Mouse (Mus musculus): ENCODE measurements around the gene Erg. TPM values are rescaled to one million over a fixed set of nuclear protein-coding genes. Genes with fewer than 3 reads are reported as not detected.

The Erg gene
- 6.8 and 13.7 TPM in 2 replicates for total RNA-seq (2014; fragmentation: Nextera tagmentation)
- 10.9 and 35.8 TPM in 2 replicates for total RNA-seq (2017)

DNA sequence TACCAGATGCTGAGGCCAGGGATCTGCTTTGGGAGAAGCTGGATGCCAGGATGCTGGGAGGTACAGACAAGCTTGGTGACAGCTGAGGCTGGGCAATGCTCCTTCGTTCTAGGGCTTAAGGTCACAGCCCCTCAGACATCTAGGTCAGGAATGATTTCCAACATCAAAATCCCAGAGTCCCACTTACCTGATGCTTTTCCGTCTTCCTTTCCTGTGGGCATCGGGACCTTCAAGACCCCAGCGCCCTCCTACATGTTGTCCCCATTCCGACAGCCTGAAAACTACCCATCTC is at the start of gene Erg:
TSS of gene Erg (minus strand) at position 283 of the 292 bp plus-strand sequence.
- ATAC-seq (replicated peaks; ENCODE audit: low FRiP score, low TSS enrichment, poor library complexity, severe bottlenecking), result no peak

DNA sequence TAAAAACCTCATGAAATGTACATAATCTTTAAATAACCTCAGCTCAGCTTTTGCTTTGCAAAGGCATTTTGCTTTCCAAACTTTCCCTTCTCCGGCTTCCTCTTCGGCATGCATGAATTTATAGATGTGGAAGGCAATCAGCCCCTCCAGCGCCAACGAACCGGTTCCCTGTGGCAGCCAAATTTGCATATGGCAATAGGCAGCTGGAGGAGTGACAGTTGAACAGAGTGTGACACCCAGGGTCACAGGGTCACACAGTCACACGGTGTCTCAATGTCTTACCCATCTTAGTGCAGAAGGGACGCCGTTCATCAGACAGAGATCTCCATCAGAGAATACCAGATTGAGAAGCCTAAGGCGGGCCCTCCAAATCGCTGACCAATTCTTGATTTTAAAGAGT is 45.4 kb upstream of the Erg start:
- no peak for ATAC-seq (replicated peaks; ENCODE audit: low FRiP score, low TSS enrichment, poor library complexity, severe bottlenecking)

DNA sequence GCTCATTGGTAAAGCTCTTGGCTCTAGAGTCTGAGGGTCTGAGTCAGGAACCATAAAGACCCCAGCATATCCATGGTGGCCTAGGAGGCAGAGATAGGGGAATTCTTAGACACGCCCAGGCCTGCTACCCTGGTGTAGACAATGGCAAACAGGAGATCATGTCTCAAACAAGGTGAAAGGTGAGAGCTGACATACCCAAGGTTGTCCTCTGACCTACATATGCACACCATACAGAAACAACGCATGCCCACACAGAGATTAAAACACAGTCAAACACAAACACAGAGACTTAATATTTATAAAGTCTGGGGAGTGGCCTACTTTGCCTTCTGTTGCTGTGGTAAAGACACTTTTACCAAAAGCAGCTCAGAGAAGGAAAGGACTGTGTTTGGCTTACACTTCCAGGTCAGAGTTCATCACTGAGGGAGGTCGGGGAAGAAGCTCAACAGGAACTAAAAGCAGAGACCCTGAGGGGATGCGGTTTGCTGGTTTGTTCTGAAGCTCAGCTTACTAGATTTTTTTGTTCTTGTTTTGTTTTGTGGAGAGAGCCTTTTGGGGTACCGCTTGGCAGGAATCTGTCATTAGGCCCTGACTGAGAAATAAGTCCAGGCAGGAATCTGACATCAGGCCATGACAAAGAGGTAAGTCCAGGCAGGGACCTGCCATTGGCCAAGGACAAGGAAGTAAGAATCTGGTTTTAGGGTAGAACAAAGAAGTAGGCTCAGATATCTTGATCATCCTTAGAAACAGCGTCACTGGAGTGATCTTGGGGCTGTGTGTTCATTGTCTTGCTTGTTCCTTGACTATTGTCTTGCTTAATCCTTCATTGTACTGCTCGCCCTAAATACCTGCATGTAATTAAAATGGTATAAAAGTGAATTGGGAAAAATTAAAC is 37.7 kb upstream of the Erg start:
- ATAC-seq (replicated peaks; ENCODE audit: low FRiP score, low TSS enrichment, poor library complexity, severe bottlenecking), result no peak

DNA sequence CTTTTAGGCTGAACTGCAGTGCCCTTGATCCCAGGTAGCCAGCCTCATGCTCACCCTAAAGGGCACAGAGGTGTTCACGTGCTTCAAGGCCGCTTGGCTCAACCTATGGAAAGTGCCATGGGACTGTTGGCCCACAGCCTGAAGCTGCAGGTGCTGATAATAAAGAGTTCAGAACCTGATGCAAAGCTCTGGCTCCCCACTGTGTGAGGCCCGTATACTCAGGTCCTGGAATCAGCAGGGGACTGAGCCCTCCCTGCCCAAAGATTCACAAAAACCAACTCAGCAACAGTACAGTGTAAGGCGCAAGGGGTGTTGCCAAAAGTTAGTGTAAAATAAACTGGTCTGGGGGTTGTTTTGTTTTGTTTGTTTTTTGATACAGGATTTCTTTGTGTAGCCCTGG is 36.7 kb upstream of the Erg start:
- no peak for ATAC-seq (replicated peaks; ENCODE audit: low FRiP score, low TSS enrichment, poor library complexity, severe bottlenecking)

DNA sequence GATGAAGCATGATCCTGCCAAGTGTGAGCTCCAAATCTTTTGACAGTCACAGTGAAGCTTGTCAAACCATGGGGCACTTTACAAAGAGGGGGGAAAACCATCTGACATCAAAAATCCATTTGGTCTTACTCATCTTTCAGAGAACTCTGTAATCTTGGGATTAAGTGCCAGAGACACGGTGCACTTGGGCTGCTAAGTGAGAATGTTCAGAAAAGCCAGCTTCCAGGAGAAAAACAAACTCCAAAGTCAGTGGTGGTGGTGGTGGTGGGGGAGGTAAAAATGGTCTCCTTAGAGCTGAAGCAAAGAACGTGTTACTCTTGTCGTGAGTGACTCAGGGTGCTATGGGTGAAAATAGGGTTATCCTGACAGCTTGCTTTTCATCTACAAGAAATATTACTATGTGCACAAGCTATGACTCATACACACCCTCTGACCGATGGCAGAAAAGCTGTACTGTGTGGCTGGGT is 33.5 kb upstream of the Erg start:
- no peak for ATAC-seq (replicated peaks; ENCODE audit: low FRiP score, low TSS enrichment, poor library complexity, severe bottlenecking)

DNA sequence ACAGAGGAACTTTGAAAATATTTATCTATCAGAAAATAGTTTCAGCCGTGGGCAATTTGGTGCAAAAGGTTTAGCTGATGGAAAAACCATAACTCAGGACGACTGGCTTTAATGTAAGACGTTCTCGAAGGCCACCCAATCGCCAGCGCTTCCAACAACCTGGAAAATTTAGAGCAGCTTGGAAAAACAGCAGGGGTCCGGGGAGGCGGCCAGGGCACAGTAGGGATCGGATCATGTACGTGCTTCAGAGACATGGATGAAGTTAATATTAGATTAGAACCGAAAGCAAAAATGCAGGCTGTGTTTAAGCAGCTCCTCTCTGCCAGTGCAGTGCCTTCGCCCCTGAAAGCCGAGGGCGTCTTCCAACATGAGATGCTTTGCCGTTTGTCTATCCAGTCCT is 31.8 kb upstream of the Erg start:
- ATAC-seq (replicated peaks; ENCODE audit: low FRiP score, low TSS enrichment, poor library complexity, severe bottlenecking), result no peak

DNA sequence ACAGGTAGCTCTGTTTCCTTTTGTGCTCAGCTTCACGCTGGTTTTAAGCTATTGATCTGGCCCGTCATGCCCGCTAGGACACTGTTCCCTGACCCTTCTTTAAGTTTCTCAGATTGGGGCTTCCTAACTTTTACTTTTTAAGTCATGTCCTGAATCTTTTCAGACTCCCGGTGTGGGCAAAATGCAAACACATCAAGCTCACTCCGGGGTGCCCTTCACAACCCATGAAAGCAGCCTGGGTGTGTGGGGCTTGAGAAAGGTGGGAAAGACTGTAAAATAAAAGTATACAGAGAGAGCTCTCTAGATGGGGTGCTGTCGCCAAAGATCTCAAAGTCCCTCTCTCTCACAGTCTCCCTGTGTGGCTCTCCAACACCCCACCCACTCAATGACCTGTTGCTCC is 31.3 kb upstream of the Erg start:
- ATAC-seq (replicated peaks; ENCODE audit: low FRiP score, low TSS enrichment, poor library complexity, severe bottlenecking), result no peak

DNA sequence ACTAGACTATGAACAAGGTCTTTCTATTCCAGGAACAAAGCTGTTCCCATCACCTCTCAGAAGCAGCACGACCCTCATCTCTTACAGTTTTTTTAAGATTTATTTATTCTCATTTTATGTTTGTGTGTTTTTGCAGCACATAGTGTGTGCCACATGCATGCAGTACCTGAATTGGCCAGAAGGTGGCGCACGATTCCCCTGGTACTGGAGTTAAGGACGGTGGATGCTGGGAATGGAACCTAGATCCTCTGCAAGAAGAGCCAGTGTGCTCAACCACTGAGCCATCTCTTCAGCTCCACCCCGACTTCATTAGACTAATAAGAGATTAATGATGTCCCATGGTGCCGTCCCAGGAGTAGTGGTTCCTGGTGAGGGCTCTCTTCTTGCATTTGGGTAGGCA is 29.2 kb upstream of the Erg start:
- 0 out of 2 replicates have a peak, but pooled peaks have one; percentile 62 for ATAC-seq (replicated peaks; ENCODE audit: low FRiP score, low TSS enrichment, poor library complexity, severe bottlenecking)

DNA sequence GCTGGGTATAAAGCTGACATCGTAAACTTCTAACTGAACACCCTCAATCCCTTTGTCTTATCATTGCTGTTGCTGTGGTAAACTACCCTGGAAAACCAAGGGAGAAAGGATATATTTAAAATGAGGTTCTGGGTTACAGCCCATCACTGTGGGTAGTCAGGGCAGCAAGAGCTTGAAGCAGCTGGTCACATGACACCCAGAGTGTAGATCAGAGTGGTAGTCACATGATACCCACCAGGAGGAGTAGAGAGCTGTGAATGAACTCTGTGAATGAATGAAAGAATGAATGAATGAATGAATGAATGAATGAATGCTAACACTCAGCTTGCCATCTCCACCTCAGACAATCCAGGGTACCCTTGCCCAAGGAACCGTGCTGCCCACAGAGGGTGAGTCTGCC is 28.1 kb upstream of the Erg start:
- ATAC-seq (replicated peaks; ENCODE audit: low FRiP score, low TSS enrichment, poor library complexity, severe bottlenecking), result no peak

DNA sequence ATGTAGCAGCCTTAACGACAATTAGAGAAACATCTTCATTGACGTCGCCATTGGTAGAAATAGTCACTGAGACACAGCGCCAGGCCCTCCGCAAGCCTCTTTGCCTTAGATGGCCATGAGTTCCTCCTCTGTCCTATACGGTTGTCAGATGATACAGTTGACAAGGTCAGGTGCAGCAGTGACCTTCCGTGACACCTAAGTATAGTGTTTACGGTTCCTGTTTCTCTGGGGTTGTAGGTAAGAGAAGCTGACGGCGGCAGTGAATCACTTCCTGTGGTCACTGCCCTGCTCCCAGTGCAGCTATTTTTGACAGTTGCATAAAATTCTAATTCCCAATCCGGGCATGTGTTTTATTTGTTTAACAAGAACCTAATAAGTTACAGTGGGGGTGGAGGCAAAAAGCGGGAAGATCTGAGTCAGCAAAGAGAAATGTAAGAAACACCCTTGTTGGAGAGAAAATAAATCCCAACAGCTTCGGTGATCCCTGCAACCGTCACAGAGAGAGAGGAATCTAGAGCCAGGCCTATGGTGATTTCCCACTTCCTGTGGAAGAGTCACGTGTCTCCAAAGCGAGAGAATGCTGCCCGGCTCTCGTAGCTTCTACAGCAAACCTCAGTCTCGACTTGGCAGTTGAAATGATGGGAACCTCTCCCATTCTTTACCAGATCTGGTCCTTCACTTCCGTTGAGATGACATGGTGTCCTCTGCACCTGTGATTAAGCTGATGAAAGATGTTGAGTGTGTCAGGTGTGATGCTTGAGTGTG is 25.8 kb upstream of the Erg start:
- no peak for ATAC-seq (replicated peaks; ENCODE audit: low FRiP score, low TSS enrichment, poor library complexity, severe bottlenecking)

DNA sequence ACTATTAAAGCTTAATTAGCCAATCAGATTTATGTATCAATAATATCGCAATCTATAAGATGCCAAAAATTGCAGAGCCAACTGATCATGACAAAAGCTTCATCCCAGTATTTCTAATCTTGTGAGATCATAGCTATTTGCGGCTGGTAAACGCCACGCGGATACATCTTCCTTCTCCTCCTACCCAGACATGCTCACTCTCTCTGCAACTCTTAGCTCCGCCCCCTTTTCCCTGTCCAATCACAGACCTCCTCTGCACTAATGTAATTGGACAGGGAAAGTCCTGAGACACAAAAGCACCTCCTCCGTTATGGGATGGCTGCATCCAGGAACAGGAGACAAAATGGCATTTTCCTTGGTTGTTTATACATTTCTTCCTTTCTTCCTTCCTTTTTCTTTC is 22.2 kb upstream of the Erg start:
- no peak for ATAC-seq (replicated peaks; ENCODE audit: low FRiP score, low TSS enrichment, poor library complexity, severe bottlenecking)

DNA sequence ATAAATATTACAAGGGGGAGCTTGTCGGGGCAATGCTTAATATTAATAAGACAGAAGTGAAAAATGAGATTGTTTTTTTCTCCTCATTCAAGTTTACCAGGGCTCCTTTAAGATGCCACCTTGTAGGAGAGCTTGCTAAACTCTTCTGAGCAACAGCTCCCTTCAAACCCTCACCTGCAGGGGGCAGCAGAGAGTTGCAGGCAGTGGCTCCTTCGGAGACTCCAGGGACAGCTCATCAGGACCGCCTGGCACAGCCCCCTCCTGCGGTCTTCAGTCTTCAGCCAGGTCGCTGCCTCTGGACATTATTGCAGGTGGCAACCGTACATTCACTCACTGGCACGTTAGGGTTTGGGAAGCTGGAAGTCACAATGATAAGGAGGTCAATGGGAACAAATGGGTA is 18.9 kb upstream of the Erg start:
- peak; percentile 79 for ATAC-seq (replicated peaks; ENCODE audit: low FRiP score, low TSS enrichment, poor library complexity, severe bottlenecking)

DNA sequence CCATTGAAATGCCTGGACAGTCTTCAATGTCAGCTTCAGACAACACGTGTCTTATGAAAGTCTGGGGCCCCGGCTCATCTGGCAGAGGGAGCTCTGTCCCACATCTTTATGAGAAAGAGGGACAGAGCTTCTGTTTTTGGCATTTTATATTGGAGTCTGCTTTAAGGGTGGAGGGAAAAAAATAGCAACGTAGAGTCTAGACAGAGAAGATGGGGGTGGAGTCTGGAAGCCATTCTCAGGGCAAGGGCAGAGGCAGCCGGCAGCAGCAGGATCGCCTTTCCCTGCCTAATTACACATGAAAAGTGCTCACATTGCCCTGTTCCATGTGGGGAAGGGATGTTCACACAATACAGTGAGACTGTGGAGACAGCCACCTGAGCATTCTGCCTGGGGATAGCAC is 16.1 kb upstream of the Erg start:
- ATAC-seq (replicated peaks; ENCODE audit: low FRiP score, low TSS enrichment, poor library complexity, severe bottlenecking), result no peak

DNA sequence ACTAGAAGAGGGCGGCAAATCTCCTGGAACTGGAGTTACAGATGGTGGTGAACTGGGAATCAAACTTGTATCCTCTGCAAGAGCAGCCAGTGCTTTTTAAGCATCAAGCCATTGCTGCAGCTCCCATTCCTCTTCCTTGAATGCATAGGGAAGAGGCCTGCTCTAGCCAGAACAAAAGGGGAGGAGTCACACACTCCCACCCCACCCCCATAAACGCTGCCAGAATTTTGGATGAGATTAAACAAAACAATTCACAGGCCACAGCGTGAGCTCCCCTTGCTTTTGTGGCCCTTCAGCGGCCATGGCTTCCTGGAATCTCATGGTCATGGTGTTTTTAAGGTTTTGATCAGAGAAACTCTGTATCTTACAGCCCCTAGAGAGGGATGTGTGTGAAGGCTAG is 15.4 kb upstream of the Erg start:
- ATAC-seq (replicated peaks; ENCODE audit: low FRiP score, low TSS enrichment, poor library complexity, severe bottlenecking), result no peak

DNA sequence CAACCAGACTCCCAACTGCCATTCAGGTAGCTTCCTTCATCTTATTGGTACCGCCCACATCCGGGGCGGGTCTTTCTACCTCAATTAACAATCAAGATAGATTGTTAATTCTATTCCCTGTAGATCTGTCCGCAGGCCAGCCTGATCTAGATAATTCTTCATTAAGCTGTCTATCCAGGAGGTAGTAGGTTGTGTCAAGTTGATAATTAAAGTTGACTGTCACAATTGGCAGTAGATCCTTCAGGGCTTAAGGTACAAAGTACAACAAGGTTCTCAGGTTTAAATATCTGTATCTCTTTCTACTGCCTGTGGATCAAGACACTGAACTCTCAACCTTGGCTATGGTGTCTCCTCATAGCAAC is 14.8 kb upstream of the Erg start:
- ATAC-seq (replicated peaks; ENCODE audit: low FRiP score, low TSS enrichment, poor library complexity, severe bottlenecking), result no peak

DNA sequence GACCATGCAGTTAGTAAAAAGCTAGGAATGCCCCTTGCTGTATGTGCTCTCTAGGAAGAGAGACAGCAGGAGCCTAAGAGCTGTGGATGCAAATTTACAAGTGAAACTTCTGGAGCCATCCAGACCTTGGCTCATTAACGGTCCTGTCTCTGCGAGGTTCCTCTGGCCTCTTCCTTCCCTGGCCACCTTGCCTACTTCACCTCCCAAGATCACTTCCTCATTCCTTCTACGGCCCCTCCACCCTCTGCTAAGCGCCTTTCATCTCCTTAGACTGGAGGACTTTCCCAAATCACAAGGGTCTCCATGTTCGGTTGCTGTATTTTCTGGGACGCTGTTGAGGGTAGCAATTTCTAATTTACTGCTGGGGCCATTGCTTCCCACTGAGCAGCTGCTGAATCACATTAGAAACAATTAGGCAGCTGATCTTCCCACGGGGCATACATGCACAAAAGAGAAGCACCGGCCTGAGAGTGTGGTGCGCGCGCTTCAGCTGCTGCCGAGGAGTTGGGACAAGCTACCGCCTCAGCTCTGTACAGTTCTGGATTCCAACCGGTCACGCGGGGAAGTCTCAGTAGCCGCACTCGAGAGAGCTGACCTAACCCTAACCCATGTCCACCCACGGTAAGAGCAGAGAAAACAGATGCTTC is 14.3 kb upstream of the Erg start:
- ATAC-seq (replicated peaks; ENCODE audit: low FRiP score, low TSS enrichment, poor library complexity, severe bottlenecking), result no peak

DNA sequence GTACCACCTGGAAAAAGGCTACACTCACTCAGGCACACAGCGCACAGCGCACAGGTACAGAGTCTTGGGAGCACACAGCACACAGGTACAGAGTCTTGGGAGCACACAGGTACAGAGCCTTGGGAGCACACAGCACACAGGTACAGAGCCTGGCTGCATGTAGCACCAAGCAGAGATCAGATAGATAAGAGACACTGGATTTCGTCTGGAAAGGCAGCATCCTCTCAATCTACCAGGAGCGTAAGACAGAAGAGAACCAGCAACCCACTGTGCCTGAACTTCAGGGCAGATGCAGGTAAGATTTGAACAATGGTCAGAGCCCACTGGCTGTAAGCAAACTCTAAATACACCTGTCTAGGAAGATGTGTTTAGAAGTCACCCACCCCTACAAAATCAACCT is 12.5 kb upstream of the Erg start:
- ATAC-seq (replicated peaks; ENCODE audit: low FRiP score, low TSS enrichment, poor library complexity, severe bottlenecking), result 0 out of 2 replicates have a peak, but pooled peaks have one; percentile 14

DNA sequence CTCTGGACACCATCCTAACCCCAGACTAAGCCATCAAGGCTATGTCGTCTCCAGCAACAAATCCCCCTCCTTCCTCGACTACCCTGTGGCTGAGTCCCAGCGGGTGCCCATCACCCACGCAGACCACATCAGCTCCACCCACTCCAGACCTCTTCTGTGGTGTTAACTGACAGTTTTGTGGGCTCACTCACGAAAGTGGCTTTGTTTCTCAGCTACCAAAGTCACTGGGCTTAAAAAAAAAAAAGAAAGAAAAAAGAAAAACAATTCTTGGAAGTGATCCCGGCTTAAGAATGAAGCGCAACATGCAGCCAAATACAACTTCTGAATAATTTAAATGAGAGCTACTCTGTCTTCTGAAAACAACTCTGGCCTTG is 11.2 kb upstream of the Erg start:
- no peak for ATAC-seq (replicated peaks; ENCODE audit: low FRiP score, low TSS enrichment, poor library complexity, severe bottlenecking)

DNA sequence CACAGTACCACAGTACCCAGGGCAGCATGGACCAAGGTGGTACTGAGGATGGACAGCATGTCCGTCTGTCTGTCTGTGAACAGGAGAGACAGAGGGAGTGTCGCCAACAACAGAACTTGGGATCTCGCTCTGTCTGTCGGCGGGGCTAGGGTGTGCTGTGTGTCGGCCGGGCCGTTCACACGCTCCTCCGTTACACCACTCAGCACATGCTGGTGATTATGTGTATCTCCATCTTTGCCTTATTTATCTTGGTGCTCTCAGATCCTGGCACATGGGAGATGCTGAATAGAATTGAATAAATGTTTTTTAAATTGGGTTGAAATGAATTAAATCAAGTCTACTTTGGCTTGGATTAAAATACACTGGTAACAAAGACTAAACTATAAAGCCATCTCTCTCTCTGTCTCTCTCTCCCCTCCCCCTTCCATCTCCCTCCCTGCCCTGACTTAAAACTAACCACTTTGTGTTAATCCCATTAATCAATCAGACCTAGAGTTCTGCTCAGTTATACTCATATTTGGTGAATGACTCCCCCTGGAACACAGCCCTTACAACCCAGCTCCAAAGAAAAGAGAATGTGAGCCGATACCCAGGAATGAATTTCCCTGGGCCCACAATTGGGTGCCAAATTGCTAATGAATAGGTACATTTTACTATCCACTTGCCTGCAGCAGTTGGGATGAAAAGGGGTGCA is 10.6 kb upstream of the Erg start:
- ATAC-seq (replicated peaks; ENCODE audit: low FRiP score, low TSS enrichment, poor library complexity, severe bottlenecking), result no peak

DNA sequence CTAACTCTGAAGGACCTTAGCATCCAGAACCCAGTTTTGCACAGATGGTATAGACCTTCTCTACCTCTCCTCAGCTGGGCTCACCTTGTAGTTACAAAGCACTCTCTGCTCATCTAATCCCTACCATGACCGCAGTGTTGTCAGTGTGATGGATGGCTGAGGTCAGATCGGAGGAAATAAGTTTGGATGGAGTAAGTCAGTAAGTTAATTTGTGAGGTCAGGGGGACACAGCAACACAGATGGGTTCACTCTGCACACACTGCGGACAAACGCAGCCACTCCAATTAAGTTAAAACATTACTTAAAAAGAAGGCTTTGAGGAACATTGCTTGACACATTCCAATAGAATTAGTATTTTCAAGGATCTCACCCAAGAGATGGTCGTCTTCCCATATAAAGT is 2.5 kb upstream of the Erg start:
- ATAC-seq (replicated peaks; ENCODE audit: low FRiP score, low TSS enrichment, poor library complexity, severe bottlenecking), result no peak

Measured in megakaryocyte-erythroid progenitor cell, adult 5-6 weeks (primary cell).